Mouse (Mus musculus) liver, adult 2 months (tissue): ENCODE data around the gene Tapbpl. TPM values are rescaled to one million over a fixed set of nuclear protein-coding genes. Genes with fewer than 3 reads are reported as not detected.

ENCODE experiments used
- DNase-seq: peaks from one replicate; pipeline ENCODE4 v3.0.0-alpha.2; 2011; ENCODE audit warnings: low read depth, low spot score; ENCODE audit errors: extremely low read depth
- H3K27ac ChIP-seq: fragments of 200-500 bp; replicated peaks from 2 replicates; pipeline ENCODE4 v1.5.1; 2012; ENCODE audit warnings: low read depth, mild to moderate bottlenecking, control low read depth, inconsistent platforms, low read length; ENCODE audit not compliant: insufficient read depth
- H3K27me3 ChIP-seq: fragments of 200-500 bp; 2 replicates; pipeline ENCODE4 v1.6.1; 2012; ENCODE audit warnings: mild to moderate bottlenecking, moderate library complexity, low read length, inconsistent platforms; ENCODE audit not compliant: control insufficient read depth, insufficient read depth
- H3K36me3 ChIP-seq: fragments of 200-500 bp; 2 replicates; pipeline ENCODE4 v1.6.1; 2012; ENCODE audit warnings: low read length, inconsistent platforms; ENCODE audit not compliant: control insufficient read depth, insufficient read depth
- H3K4me1 ChIP-seq: fragments of 200-500 bp; 2 replicates; pipeline ENCODE4 v1.6.1; 2011; ENCODE audit warnings: low read length; ENCODE audit not compliant: control insufficient read depth, insufficient read depth
- H3K4me3 ChIP-seq: fragments of 200-500 bp; 2 replicates; pipeline ENCODE4 v1.5.1; 2011; ENCODE audit warnings: low read depth, mild to moderate bottlenecking, control low read depth, low read length, moderate library complexity; ENCODE audit not compliant: insufficient read depth
- H3K79me2 ChIP-seq: fragments of 200-500 bp; 2 replicates; pipeline ENCODE4 v1.6.1; 2012; ENCODE audit warnings: inconsistent platforms, mild to moderate bottlenecking, low read length, moderate library complexity; ENCODE audit not compliant: control insufficient read depth, insufficient read depth
- H3K9ac ChIP-seq: fragments of 200-500 bp; 2 replicates; pipeline ENCODE4 v1.6.1; 2012; ENCODE audit warnings: low read depth, mild to moderate bottlenecking, control low read depth, inconsistent platforms, low read length
- CTCF ChIP-seq: fragments of 200-500 bp; IDR thresholded peaks from 2 replicates; pipeline ENCODE4 v1.5.1; 2011; ENCODE audit warnings: low read depth, low read length, control low read depth
- POLR2A ChIP-seq: fragments of 200-500 bp; IDR thresholded peaks from 2 replicates; pipeline ENCODE4 v1.6.1; 2011; ENCODE audit warnings: low read length, control low read depth; ENCODE audit not compliant: insufficient read depth; ENCODE audit errors: extremely low read depth
- WGBS: fragments of 180-500 bp; shearing (Covaris S2); methylation state at CpG from one replicate; pipeline ENCODE4 v1.1.7; 2018; 5-methylcytosine and 5-hydroxymethylcytosine counted together
- polyA plus RNA-seq: library from polyadenylated mRNA; depleted of rRNA; stranded (reverse); fragments of >200 nt; gene quantifications from 2 replicates; pipeline ENCODE4 v1.2.3, GENCODE M21; 2012
- total RNA-seq: library from RNA; depleted of rRNA; stranded (reverse); fragments of >200 nt; gene quantifications from 2 replicates; pipeline ENCODE4 v1.2.3, GENCODE M21; 2014

The Tapbpl gene
- total and polyA plus RNA-seq, 2 experiments: 15.0 to 18.2 TPM

DNA sequence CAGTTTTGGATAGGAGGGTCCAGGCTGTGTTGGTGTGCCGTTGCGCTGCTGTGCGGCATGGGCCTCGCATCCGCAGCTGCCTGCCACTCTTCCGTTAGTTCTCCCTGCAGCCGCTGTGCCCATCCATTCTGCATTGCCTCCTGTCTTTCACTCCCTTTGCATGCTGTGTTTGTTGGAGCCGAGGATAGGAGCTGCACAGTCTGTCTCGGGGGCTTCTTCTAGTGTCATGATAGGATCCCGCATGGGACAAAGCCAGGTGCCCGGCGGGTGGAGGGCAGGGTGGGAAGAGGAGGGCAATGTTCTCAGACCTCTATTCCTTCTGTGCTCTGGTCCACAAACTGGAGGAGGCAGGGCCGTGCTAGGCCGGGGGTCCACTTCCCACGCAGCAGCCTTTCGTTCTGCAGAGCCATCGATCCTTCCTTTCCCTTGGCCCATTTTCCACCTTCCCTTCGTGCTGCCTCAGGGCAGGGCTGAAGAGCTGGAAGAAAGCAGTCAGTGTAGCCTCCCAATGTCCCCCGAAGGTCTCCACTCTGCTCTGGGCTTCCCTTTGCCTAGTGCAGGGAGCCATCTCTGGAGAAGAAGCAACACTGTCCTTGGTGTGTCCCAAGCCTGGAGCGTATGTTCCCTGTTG, 10.4 kb downstream of the Tapbpl start:
- TF ChIP-seq POLR2A: no peak
- TF ChIP-seq CTCF: no peak
- DNase-seq: no peak
- WGBS: 95% methylated on average over 20 of the region's 20 CpGs
- H3K4me3 ChIP-seq: no peak overlapping the region
- H3K36me3 ChIP-seq: peaks cover 27% of the 10 kb centered on the region; the same call in 1 of the 2 replicates
- 0 out of 2 replicates have a peak, but pooled peaks cover 3% of the 10 kb centered on the region for H3K4me1 ChIP-seq
- H3K27ac ChIP-seq: no peak overlapping the region
- no peaks in the 10 kb centered on the region for H3K27me3 ChIP-seq
- H3K79me2 ChIP-seq: no peaks in the 10 kb centered on the region
- no peak overlapping the region for H3K9ac ChIP-seq

DNA sequence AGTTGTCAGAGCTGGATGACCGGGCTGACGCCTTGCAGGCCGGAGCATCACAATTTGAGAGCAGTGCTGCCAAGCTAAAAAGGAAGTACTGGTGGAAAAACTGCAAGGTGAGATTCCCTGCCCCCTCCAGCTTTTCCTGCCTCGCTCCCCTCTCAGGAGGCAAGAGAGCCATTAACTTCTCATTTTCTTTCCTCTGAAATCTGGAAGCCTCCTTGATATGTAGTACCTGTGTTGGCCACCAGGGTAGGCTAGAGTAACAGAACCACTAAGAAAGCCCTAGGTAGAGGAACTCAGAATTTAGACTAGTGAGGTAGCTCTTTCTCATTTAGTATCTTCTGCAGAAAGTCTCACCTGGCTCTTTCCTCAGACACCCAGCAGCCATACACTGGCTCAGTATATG, 12.7 kb downstream of the Tapbpl start:
- DNase-seq: peak; percentile 54
- H3K36me3 ChIP-seq: peaks cover 10% of the 10 kb centered on the region; the same call in 1 of the 2 replicates
- no peak overlapping the region for H3K4me3 ChIP-seq
- TF ChIP-seq CTCF (peak; percentile 57), POLR2A (no peak)
- no peak overlapping the region for H3K27ac ChIP-seq
- WGBS: 94% methylated on average over 4 of the region's 4 CpGs
- H3K4me1 ChIP-seq: 0 out of 2 replicates have a peak, but pooled peaks cover 3% of the 10 kb centered on the region
- no peaks in the 10 kb centered on the region for H3K79me2 ChIP-seq
- H3K27me3 ChIP-seq: no peaks in the 10 kb centered on the region
- no peak overlapping the region for H3K9ac ChIP-seq

GRCm38 (mm10) chr6:125217899-125218298, 13.8 kb downstream of the Tapbpl start:
- TF ChIP-seq CTCF (no peak), POLR2A (no peak)
- Histone ChIP-seq H3K79me2 (no peaks in the 10 kb centered on the region), H3K36me3 (peaks cover 4% of the 10 kb centered on the region; the same call in 1 of the 2 replicates), H3K4me3 (no peak overlapping the region), H3K9ac (no peak overlapping the region), H3K4me1 (0 out of 2 replicates have a peak, but pooled peaks cover 3% of the 10 kb centered on the region), H3K27ac (no peak overlapping the region), H3K27me3 (no peaks in the 10 kb centered on the region)
- 90% methylated on average over 11 of the region's 11 CpGs for WGBS
- DNase-seq: no peak

- no peaks in the 10 kb centered on the region for H3K27me3 ChIP-seq
- H3K4me3 ChIP-seq: no peak overlapping the region
- DNase-seq: peak; percentile 55
- TF ChIP-seq POLR2A (no peak), CTCF (no peak)
- no peak overlapping the region for H3K9ac ChIP-seq
- no peaks in the 10 kb centered on the region for H3K79me2 ChIP-seq
- no peak overlapping the region for H3K27ac ChIP-seq
- H3K36me3 ChIP-seq: no peaks in the 10 kb centered on the region; the same call in 1 of the 2 replicates
- H3K4me1 ChIP-seq: 0 out of 2 replicates have a peak, but pooled peaks cover 3% of the 10 kb centered on the region
- 54% methylated on average over 2 of the region's 2 CpGs for WGBS
These were observed 14.8 kb downstream of the Tapbpl start for GRCm38 (mm10) chr6:125216898-125217297.

- H3K79me2 ChIP-seq: no peaks in the 10 kb centered on the region
- DNase-seq: peak; percentile 98
- TF ChIP-seq CTCF (no peak), POLR2A (peak; percentile 99)
- no peaks in the 10 kb centered on the region for H3K36me3 ChIP-seq
- peak within 1 kb of the TSS; percentile 85 for H3K9ac ChIP-seq
- peak within 1 kb of the TSS; percentile 72 for H3K4me3 ChIP-seq
- no peaks in the 10 kb centered on the region for H3K27me3 ChIP-seq
- H3K4me1 ChIP-seq: 0 out of 2 replicates have a peak, but pooled peaks cover 3% of the 10 kb centered on the region
- H3K27ac ChIP-seq: peak within 1 kb of the TSS; percentile 63
- under 1% methylated on average over 48 of the region's 48 CpGs for WGBS
These were observed 16.3 kb downstream of the Tapbpl start, which contains the start of gene Vamp1 for GRCm38 (mm10) chr6:125215148-125215954. Vamp1 (plus strand) TSS chr6:125215551.
